Mouse (Mus musculus) neural tube, postnatal 0 days (tissue): ENCODE measurements around the gene Bcl7a. TPM values are rescaled to one million over a fixed set of nuclear protein-coding genes. Genes with fewer than 3 reads are reported as not detected.

Experiments
- polyA plus RNA-seq: library from polyadenylated mRNA; unstranded; fragments of >200 nt; fragmentation: Nextera tagmentation; extraction: Ambion mirVana; gene quantifications from 2 replicates; pipeline ENCODE4 v1.2.1, GENCODE M21; 2015

The Bcl7a gene
- polyA plus RNA-seq = 21.6 and 23.0 TPM in 2 replicates

DNA sequence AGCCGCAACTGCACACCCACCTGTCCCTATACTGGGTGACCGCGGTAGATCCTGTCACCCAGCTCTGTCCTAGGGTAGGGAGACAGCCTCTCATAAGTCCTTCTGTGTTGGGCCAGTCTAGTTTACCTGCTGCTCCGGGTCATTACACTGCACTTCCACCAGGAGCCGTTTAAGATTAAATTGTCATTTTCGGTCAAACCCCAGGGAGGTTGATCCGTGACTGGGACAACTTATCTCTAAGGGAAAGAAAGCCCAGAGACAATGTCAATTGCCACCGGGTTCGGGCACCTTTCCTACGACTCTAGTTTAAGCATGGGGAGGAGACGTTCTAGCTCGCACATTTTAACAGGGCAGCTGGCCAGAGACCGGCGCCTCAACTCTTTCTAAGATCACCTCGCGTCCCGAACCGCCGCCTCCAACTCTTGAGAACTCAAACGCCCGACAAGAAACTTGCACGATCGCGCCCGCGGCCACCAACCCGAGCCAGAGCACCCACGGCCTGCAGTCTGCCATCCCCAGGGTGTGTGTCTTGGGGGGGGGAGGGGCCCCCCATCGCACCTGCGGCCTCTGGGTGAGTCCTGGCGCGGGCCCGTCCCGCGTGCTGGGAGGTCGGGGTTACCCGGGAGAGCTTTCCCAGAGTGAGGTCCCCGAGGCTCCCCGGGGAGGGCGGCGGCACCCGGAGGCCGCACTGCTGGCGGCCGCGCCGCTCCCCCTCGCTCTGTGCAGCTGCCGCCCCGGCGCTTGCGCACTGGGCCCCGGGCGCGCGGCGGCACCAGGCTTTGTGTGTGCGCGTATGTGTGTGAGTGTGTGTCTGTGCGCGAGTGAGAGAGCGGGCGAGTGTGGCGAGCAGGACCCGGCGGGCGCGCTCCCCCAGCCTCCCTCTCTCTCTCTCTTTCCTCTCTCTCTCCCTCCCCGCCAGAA is at the start of gene Bcl7a:
Gene Bcl7a, plus strand, starts transcription at position 128 of the 921 bp plus-strand sequence.

DNA sequence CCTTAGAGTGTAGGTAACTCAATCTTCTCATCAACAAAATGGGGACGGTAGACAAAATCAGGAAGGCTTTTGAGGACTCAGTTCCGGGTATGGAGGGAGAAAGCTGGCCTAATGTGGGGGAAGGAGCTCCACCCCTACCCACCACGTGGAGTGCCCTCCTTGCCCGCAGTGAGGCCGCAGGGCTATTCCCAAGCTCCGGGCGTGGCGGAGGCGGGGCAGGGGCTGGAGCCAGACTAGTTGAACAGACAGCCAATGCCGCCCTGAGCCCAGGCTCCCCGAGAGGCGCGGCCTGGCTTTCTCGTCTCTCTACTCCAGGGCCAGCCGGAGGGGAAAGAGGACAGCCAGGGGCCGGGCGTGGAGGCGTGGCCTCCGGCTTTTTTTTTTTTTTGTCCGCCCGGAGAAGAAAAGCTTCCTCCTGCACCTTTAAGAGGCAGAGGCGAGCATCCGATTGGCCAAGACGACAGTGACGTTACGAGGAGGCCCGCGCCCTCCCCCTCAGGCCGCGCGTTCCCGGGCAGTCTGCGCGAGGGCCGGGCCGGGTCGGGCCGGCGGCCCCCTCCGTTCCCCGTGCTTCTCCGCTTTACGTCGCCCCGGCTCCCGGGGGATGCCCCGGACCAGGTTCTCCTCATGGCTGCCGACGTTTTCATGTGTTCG is 50.8 kb downstream of the Bcl7a start, which contains the start of gene Mlxip:
Gene Mlxip, plus strand, starts transcription at position 496 of the 654 bp plus-strand sequence.

Other genes with a start within 250 kb of the Bcl7a start
- gene Rhof, start 211.1 kb upstream of the Bcl7a start, polyA plus RNA-seq = 47.6 and 50.3 TPM in 2 replicates
- 9.2 and 11.1 TPM in 2 replicates for gene Setd1b, start 201.6 kb upstream of the Bcl7a start, polyA plus RNA-seq
- 75.8 and 76.3 TPM in 2 replicates for gene Psmd9, start 174.4 kb upstream of the Bcl7a start, polyA plus RNA-seq
- gene Hpd, start 161.1 kb upstream of the Bcl7a start, polyA plus RNA-seq = not detected in 2 replicates
- 0.97 and 1.4 TPM in 2 replicates for gene Wdr66, start 91.7 kb upstream of the Bcl7a start, polyA plus RNA-seq
- gene Mlxip, start 51.0 kb downstream of the Bcl7a start, polyA plus RNA-seq = 15.7 and 17.1 TPM in 2 replicates
- 1.3 and 1.6 TPM in 2 replicates for gene Lrrc43, start 145.5 kb downstream of the Bcl7a start, polyA plus RNA-seq
- not detected in 2 replicates for gene Il31, start 145.7 kb downstream of the Bcl7a start, polyA plus RNA-seq
- 1.1 and 1.6 TPM in 2 replicates for gene B3gnt4, start 166.6 kb downstream of the Bcl7a start, polyA plus RNA-seq
- 87.9 and 97.2 TPM in 2 replicates for gene Diablo, start 180.3 kb downstream of the Bcl7a start, polyA plus RNA-seq
- 0.28 and 2.2 TPM in 2 replicates for gene Gm49027, start 181.7 kb downstream of the Bcl7a start, polyA plus RNA-seq
- gene Vps33a, start 229.2 kb downstream of the Bcl7a start, polyA plus RNA-seq = 26.4 and 29.9 TPM in 2 replicates